Mouse (Mus musculus) ES-Bruce4 (cell line): Measurements from ENCODE around the gene Krt33a. TPM values are rescaled to one million over a fixed set of nuclear protein-coding genes. Genes with fewer than 3 reads are reported as not detected.

Source experiments
- H3K27ac ChIP-seq: 2 replicates; pipeline ENCODE4 v1.5.1; 2012; ENCODE audit warnings: low read length, inconsistent platforms; ENCODE audit not compliant: insufficient read depth
- H3K27me3 ChIP-seq: 2 replicates; pipeline ENCODE4 v1.6.1; 2012; ENCODE audit warnings: mild to moderate bottlenecking, low read length, inconsistent platforms; ENCODE audit not compliant: control insufficient read depth, poor library complexity, insufficient read depth, severe bottlenecking
- H3K36me3 ChIP-seq: 2 replicates; pipeline ENCODE4 v1.6.1; 2012; ENCODE audit warnings: inconsistent platforms, mild to moderate bottlenecking, low read length, moderate library complexity; ENCODE audit not compliant: control insufficient read depth, poor library complexity, insufficient read depth, severe bottlenecking
- H3K4me1 ChIP-seq: one replicate; pipeline ENCODE4 v1.8.1; 2011; ENCODE audit warnings: low read length; ENCODE audit not compliant: control insufficient read depth, insufficient read depth
- H3K4me3 ChIP-seq: 2 replicates; pipeline ENCODE4 v1.5.1; 2011; ENCODE audit warnings: low read depth, mild to moderate bottlenecking, low read length
- H3K9ac ChIP-seq: 2 replicates; pipeline ENCODE4 v1.6.1; 2012; ENCODE audit warnings: low read depth, mild to moderate bottlenecking, inconsistent platforms; ENCODE audit not compliant: poor library complexity, severe bottlenecking
- H3K9me3 ChIP-seq: replicated peaks from 2 replicates; pipeline ENCODE4 v1.6.1; 2012; ENCODE audit warnings: mild to moderate bottlenecking, low read length, inconsistent platforms; ENCODE audit not compliant: control insufficient read depth, poor library complexity, insufficient read depth, severe bottlenecking
- CTCF ChIP-seq: IDR thresholded peaks from one replicate; pipeline ENCODE4 v1.8.1; 2011; ENCODE audit warnings: low read depth, low read length
- EP300 ChIP-seq: IDR thresholded peaks from 2 replicates; pipeline ENCODE4 v1.6.1; 2011; ENCODE audit warnings: low read depth, low read length; ENCODE audit not compliant: insufficient read depth
- POLR2A ChIP-seq: IDR thresholded peaks from one replicate; pipeline ENCODE4 v1.8.1; 2011; ENCODE audit warnings: low read length; ENCODE audit not compliant: insufficient read depth
- polyA plus RNA-seq: library from polyadenylated mRNA; stranded (reverse); fragments of >200 nt; gene quantifications from 2 replicates; pipeline ENCODE4 v1.2.4, GENCODE M21; 2011; ENCODE audit warnings: low read depth; ENCODE audit not compliant: missing spikeins, insufficient read depth, insufficient read length

The Krt33a gene
- polyA plus RNA-seq = not detected in 2 replicates

- Histone ChIP-seq H3K27ac (no peak within 1 kb of the TSS), H3K27me3 (no peaks in the 10 kb centered on the region), H3K9ac (no peak within 1 kb of the TSS), H3K36me3 (no peaks in the 10 kb centered on the region), H3K4me3 (no peak within 1 kb of the TSS), H3K4me1 (no peaks in the 10 kb centered on the region), H3K9me3 (no peaks in the 10 kb centered on the region)
- TF ChIP-seq EP300 = no peak
Observed at GRCm38 (mm10) chr11:100016112-100016511, at the start of gene Krt33a. TSS of gene Krt33a (minus strand) at chr11:100016212.

GRCm38 (mm10) chr11:100058875-100059274 lies 42.9 kb upstream of the Krt33a start:
- TF ChIP-seq POLR2A (no peak), CTCF (peak; percentile 5), EP300 (no peak)
- Histone ChIP-seq H3K4me1 (no peaks in the 10 kb centered on the region), H3K9me3 (no peaks in the 10 kb centered on the region), H3K36me3 (no peaks in the 10 kb centered on the region), H3K27me3 (0 out of 2 replicates have a peak, but pooled peaks cover 1% of the 10 kb centered on the region), H3K27ac (no peak overlapping the region), H3K9ac (no peak overlapping the region), H3K4me3 (no peak overlapping the region)

DNA sequence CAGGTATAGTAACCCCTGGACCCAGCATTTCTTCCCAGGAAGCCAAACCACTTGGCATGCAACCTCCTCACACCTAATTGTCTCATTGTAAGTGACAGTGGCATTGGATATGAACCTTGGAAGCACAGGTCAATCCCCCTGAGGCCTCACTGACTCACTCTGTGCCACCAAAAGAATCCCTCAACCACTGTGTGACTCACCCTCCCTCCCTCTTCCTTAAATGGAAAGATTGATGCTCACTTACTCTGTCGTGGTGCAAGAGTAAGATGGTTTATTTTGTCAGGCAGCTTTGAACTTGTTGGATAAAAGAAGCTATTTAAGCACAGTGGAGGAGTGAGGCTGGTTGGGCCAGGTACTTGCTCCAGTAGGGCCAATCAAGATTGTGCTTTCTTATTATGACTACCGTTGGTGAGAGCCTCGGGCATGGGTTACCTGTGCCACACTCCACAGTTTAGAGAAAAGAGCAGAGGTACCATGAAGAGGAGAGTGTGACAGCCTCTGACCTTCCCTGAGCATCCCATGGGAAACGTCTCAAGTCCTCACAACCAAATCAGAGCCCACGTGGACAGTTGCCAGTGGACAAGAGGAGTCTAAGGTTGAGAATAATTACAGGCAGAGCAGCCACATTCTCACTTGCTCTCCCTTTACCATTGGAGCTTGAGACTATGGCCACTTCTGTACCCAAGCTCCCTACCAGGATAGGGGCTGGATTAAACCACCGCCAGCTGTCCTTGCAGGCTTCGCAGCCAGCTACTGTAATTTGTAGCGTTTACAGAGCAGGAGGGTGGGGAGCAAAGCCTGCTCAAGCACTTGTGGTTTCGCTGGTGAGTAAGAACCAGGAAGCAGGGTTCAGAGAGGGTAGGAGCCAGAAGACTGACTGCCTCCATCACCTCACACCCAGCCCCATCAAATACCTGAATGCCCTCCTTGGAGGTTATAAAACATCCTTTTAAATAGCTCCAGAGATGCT lies 40.0 kb upstream of the Krt33a start:
- TF ChIP-seq POLR2A = no peak
- TF ChIP-seq CTCF = no peak
- no peak for TF ChIP-seq EP300
- H3K36me3 ChIP-seq = no peaks in the 10 kb centered on the region
- no peak overlapping the region for H3K9ac ChIP-seq
- no peak overlapping the region for H3K4me3 ChIP-seq
- H3K27me3 ChIP-seq = 0 out of 2 replicates have a peak, but pooled peaks cover 1% of the 10 kb centered on the region
- H3K27ac ChIP-seq = no peak overlapping the region
- H3K9me3 ChIP-seq = no peaks in the 10 kb centered on the region
- no peaks in the 10 kb centered on the region for H3K4me1 ChIP-seq

- Histone ChIP-seq H3K4me3 (no peak within 1 kb of the TSS), H3K9me3 (no peaks in the 10 kb centered on the region), H3K36me3 (no peaks in the 10 kb centered on the region), H3K27me3 (no peaks in the 10 kb centered on the region), H3K4me1 (no peaks in the 10 kb centered on the region), H3K9ac (no peak within 1 kb of the TSS), H3K27ac (no peak within 1 kb of the TSS)
- no peak for TF ChIP-seq POLR2A
- no peak for TF ChIP-seq EP300
- no peak for TF ChIP-seq CTCF
Observed at GRCm38 (mm10) chr11:100050451-100050850, 34.4 kb upstream of the Krt33a start, which contains the start of gene Krt31. TSS of gene Krt31 (minus strand) at chr11:100050551.

DNA sequence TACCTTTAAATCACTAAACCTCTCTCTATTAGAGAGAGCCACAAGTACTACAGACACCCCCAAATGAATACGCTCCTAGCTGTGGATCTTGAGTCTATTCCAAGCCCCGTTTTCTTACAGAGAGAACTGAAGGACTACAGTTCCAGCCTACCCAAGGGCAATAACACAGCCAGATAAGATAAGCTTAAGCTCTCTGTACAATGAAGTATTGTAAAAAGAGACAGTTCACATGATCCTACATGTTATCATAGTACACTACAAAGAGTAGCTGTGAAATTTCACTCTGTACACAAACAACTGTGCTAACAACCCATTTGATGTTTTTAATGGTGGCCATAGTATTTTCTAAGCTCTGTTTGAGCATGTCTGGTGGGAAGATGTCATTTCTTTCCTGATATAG lies 31.2 kb upstream of the Krt33a start:
- no peak for TF ChIP-seq EP300
- Histone ChIP-seq H3K9me3 (no peaks in the 10 kb centered on the region), H3K36me3 (no peaks in the 10 kb centered on the region), H3K4me3 (no peak overlapping the region), H3K27ac (no peak overlapping the region), H3K9ac (no peak overlapping the region), H3K4me1 (no peaks in the 10 kb centered on the region), H3K27me3 (no peaks in the 10 kb centered on the region)

- H3K9me3 ChIP-seq = no peaks in the 10 kb centered on the region
- TF ChIP-seq CTCF (no peak), POLR2A (no peak), EP300 (no peak)
Observed at GRCm38 (mm10) chr11:100046303-100046866, 30.4 kb upstream of the Krt33a start.

More at GRCm38 (mm10) chr11:100046303-100046866, 30.4 kb upstream of the Krt33a start:
- H3K36me3 ChIP-seq = no peaks in the 10 kb centered on the region
- no peaks in the 10 kb centered on the region for H3K27me3 ChIP-seq
- H3K27ac ChIP-seq = no peak overlapping the region
- H3K4me1 ChIP-seq = no peaks in the 10 kb centered on the region
- no peak overlapping the region for H3K9ac ChIP-seq
- H3K4me3 ChIP-seq = no peak overlapping the region
